Mouse (Mus musculus): ENCODE results near the gene Vegfb. TPM values are rescaled to one million over a fixed set of nuclear protein-coding genes. Genes with fewer than 3 reads are reported as not detected.

Vegfb gene
- polyA plus RNA-seq, 1 experiment from 2014 or later: 26.7 TPM

DNA sequence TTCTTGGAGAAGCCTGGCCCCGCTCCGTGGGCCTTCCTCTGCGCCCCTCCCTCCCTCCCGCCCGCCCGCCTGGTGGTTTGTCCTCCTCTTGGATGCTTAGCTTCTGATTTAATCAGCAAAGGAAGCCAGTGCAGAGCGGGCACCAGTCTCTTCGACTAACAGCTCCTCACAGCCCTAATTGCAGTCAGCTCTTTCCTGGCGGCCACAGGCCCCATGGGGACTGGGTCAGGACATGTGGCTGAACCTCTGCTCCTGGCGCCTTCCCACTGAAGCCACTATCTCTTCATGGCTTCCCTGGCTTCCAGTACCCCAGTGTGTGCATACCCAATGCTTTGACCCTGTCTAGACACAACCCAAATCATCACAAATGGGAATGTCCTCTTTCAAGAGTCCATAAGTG lies 31.0 kb downstream of the Vegfb start:
- H3K27me3 ChIP-seq (ENCODE audit: control insufficient read depth, insufficient read depth, low read length): no peaks in the 10 kb centered on the region
- peaks cover 3% of the 10 kb centered on the region for H3K36me3 ChIP-seq (replicated peaks; ENCODE audit: control insufficient read depth, insufficient read depth, low read depth, low read length)
- no peak for DNase-seq (ENCODE audit: low spot score)
- peaks cover 6% of the 10 kb centered on the region for H3K4me1 ChIP-seq (ENCODE audit: control insufficient read depth, insufficient read depth, low read length)
- no peaks in the 10 kb centered on the region for H3K9me3 ChIP-seq (replicated peaks; ENCODE audit: control insufficient read depth, low read length)
- ATAC-seq (replicated peaks; ENCODE audit: insufficient number of reproducible peaks, low FRiP score, low TSS enrichment, low read depth): no peak
- no peak overlapping the region for H3K9ac ChIP-seq (replicated peaks; ENCODE audit: low read length)
- H3K4me2 ChIP-seq (ENCODE audit: low read depth, low read length): no peak overlapping the region
- WGBS: 79% methylated on average over 10 of the region's 10 CpGs
- H3K27ac ChIP-seq (replicated peaks; ENCODE audit: low read depth, low read length): no peak overlapping the region
- no peak overlapping the region for H3K4me3 ChIP-seq (ENCODE audit: low read depth, low read length)

DNA sequence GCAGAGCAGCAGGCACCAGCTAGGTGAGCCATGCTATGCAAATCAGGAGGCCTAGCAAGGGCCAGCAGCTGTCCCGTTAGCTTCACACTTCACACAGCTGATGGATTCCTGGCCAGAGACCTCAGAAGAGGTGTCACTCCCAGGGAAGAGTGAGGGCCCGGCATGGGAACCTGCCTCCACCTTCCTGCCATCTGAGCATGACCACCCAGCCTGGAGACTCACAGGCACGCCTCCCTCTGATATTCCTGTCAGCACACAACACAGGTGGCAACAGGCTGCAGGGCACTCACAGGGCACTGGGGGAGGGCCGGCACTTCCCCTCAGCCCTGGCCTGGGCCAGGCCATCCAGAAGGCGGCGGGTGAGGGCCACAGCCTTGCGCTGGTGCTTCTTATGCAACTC lies 32.0 kb downstream of the Vegfb start:
- peaks cover 6% of the 10 kb centered on the region for H3K4me1 ChIP-seq (ENCODE audit: control insufficient read depth, insufficient read depth, low read length)
- peaks cover 3% of the 10 kb centered on the region for H3K36me3 ChIP-seq (replicated peaks; ENCODE audit: control insufficient read depth, insufficient read depth, low read depth, low read length)
- ATAC-seq (replicated peaks; ENCODE audit: insufficient number of reproducible peaks, low FRiP score, low TSS enrichment, low read depth): no peak
- H3K27ac ChIP-seq (replicated peaks; ENCODE audit: low read depth, low read length): no peak overlapping the region
- H3K9ac ChIP-seq (replicated peaks; ENCODE audit: low read length): no peak overlapping the region
- no peaks in the 10 kb centered on the region for H3K9me3 ChIP-seq (replicated peaks; ENCODE audit: control insufficient read depth, low read length)
- no peak overlapping the region for H3K4me3 ChIP-seq (ENCODE audit: low read depth, low read length)
- DNase-seq (ENCODE audit: low spot score): no peak
- no peaks in the 10 kb centered on the region for H3K27me3 ChIP-seq (ENCODE audit: control insufficient read depth, insufficient read depth, low read length)
- H3K4me2 ChIP-seq (ENCODE audit: low read depth, low read length): no peak overlapping the region
- 83% methylated on average over 7 of the region's 7 CpGs for WGBS

DNA sequence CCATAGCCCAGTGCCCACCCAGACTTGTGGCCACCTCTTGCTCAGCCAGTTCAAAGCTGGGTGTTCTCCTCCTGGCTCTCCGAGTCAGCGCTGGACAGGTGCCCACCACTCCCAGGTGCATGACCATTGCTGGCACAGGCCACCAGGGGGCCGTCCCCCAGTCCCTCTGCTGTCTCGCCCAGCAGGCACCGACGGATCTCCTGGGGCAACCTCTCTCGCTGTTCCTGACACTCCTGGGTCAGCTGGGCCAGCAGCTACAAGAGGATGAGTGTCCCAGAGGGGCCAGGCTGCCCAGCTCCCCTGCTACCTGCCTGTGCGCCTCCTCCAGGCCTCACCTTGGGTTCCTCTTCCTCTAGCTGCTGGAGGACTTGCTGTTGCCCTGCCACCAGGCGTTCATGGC lies 33.4 kb downstream of the Vegfb start:
- no peak overlapping the region for H3K27ac ChIP-seq (replicated peaks; ENCODE audit: low read depth, low read length)
- peaks cover 3% of the 10 kb centered on the region for H3K36me3 ChIP-seq (replicated peaks; ENCODE audit: control insufficient read depth, insufficient read depth, low read depth, low read length)
- ATAC-seq (replicated peaks; ENCODE audit: insufficient number of reproducible peaks, low FRiP score, low TSS enrichment, low read depth): no peak
- WGBS: 51% methylated on average over 9 of the region's 9 CpGs
- H3K4me1 ChIP-seq (ENCODE audit: control insufficient read depth, insufficient read depth, low read length): peaks cover 6% of the 10 kb centered on the region
- no peak overlapping the region for H3K4me3 ChIP-seq (ENCODE audit: low read depth, low read length)
- no peak for DNase-seq (ENCODE audit: low spot score)
- no peaks in the 10 kb centered on the region for H3K9me3 ChIP-seq (replicated peaks; ENCODE audit: control insufficient read depth, low read length)
- no peaks in the 10 kb centered on the region for H3K27me3 ChIP-seq (ENCODE audit: control insufficient read depth, insufficient read depth, low read length)
- H3K4me2 ChIP-seq (ENCODE audit: low read depth, low read length): no peak overlapping the region
- no peak overlapping the region for H3K9ac ChIP-seq (replicated peaks; ENCODE audit: low read length)

GRCm38 (mm10) chr19:6952712-6953037 lies 34.8 kb downstream of the Vegfb start:
- ATAC-seq (replicated peaks; ENCODE audit: insufficient number of reproducible peaks, low FRiP score, low TSS enrichment, low read depth) (no peak), DNase-seq (ENCODE audit: low spot score) (no peak)
- Histone ChIP-seq H3K9me3 (replicated peaks; ENCODE audit: control insufficient read depth, low read length) (no peaks in the 10 kb centered on the region), H3K36me3 (replicated peaks; ENCODE audit: control insufficient read depth, insufficient read depth, low read depth, low read length) (peaks cover 3% of the 10 kb centered on the region), H3K27ac (replicated peaks; ENCODE audit: low read depth, low read length) (peak overlapping the region; percentile 91; the same call in 1 of the 2 replicates), H3K9ac (replicated peaks; ENCODE audit: low read length) (0 out of 2 replicates have a peak overlapping the region, but pooled peaks have one; percentile 28), H3K4me1 (ENCODE audit: control insufficient read depth, insufficient read depth, low read length) (peaks cover 6% of the 10 kb centered on the region), H3K4me2 (ENCODE audit: low read depth, low read length) (peak overlapping the region; percentile 94), H3K27me3 (ENCODE audit: control insufficient read depth, insufficient read depth, low read length) (no peaks in the 10 kb centered on the region), H3K4me3 (ENCODE audit: low read depth, low read length) (0 out of 2 replicates have a peak overlapping the region, but pooled peaks have one; percentile 44)
- WGBS: 23% methylated on average over 3 of the region's 3 CpGs

GRCm38 (mm10) chr19:6951994-6952711 lies 35.3 kb downstream of the Vegfb start:
- H3K27me3 ChIP-seq (ENCODE audit: control insufficient read depth, insufficient read depth, low read length): no peaks in the 10 kb centered on the region
- H3K9ac ChIP-seq (replicated peaks; ENCODE audit: low read length): peak overlapping the region; percentile 74
- H3K4me3 ChIP-seq (ENCODE audit: low read depth, low read length): peak overlapping the region; percentile 44
- H3K4me2 ChIP-seq (ENCODE audit: low read depth, low read length): peak overlapping the region; percentile 94
- peak; percentile 28 for DNase-seq (ENCODE audit: low spot score)
- H3K4me1 ChIP-seq (ENCODE audit: control insufficient read depth, insufficient read depth, low read length): peaks cover 6% of the 10 kb centered on the region
- H3K36me3 ChIP-seq (replicated peaks; ENCODE audit: control insufficient read depth, insufficient read depth, low read depth, low read length): peaks cover 3% of the 10 kb centered on the region
- no peaks in the 10 kb centered on the region for H3K9me3 ChIP-seq (replicated peaks; ENCODE audit: control insufficient read depth, low read length)
- peak overlapping the region; percentile 91 for H3K27ac ChIP-seq (replicated peaks; ENCODE audit: low read depth, low read length)
- 2% methylated on average over 31 of the region's 31 CpGs for WGBS
- ATAC-seq (replicated peaks; ENCODE audit: insufficient number of reproducible peaks, low FRiP score, low TSS enrichment, low read depth): 0 out of 2 replicates have a peak, but pooled peaks have one; percentile 6

GRCm38 (mm10) chr19:6951381-6951968 lies 36.0 kb downstream of the Vegfb start:
- Histone ChIP-seq H3K9me3 (replicated peaks; ENCODE audit: control insufficient read depth, low read length) (no peaks in the 10 kb centered on the region), H3K27me3 (ENCODE audit: control insufficient read depth, insufficient read depth, low read length) (no peaks in the 10 kb centered on the region), H3K9ac (replicated peaks; ENCODE audit: low read length) (peak overlapping the region; percentile 74), H3K4me3 (ENCODE audit: low read depth, low read length) (peak overlapping the region; percentile 44), H3K27ac (replicated peaks; ENCODE audit: low read depth, low read length) (peak overlapping the region; percentile 91), H3K4me2 (ENCODE audit: low read depth, low read length) (peak overlapping the region; percentile 94), H3K36me3 (replicated peaks; ENCODE audit: control insufficient read depth, insufficient read depth, low read depth, low read length) (peaks cover 3% of the 10 kb centered on the region), H3K4me1 (ENCODE audit: control insufficient read depth, insufficient read depth, low read length) (peaks cover 6% of the 10 kb centered on the region)
- WGBS: under 1% methylated on average over 35 of the region's 35 CpGs
- DNase-seq (ENCODE audit: low spot score) (peak; percentile 95), ATAC-seq (replicated peaks; ENCODE audit: insufficient number of reproducible peaks, low FRiP score, low TSS enrichment, low read depth) (peak; percentile 75)

GRCm38 (mm10) chr19:6950613-6951153 lies 36.8 kb downstream of the Vegfb start:
- WGBS: under 1% methylated on average over 28 of the region's 28 CpGs
- peaks cover 6% of the 10 kb centered on the region for H3K4me1 ChIP-seq (ENCODE audit: control insufficient read depth, insufficient read depth, low read length)
- H3K4me2 ChIP-seq (ENCODE audit: low read depth, low read length): peak overlapping the region; percentile 94
- H3K4me3 ChIP-seq (ENCODE audit: low read depth, low read length): peak overlapping the region; percentile 44
- peak; percentile 55 for ATAC-seq (replicated peaks; ENCODE audit: insufficient number of reproducible peaks, low FRiP score, low TSS enrichment, low read depth)
- peak; percentile 80 for DNase-seq (ENCODE audit: low spot score)
- peaks cover 2% of the 10 kb centered on the region for H3K36me3 ChIP-seq (replicated peaks; ENCODE audit: control insufficient read depth, insufficient read depth, low read depth, low read length)
- peak overlapping the region; percentile 91 for H3K27ac ChIP-seq (replicated peaks; ENCODE audit: low read depth, low read length)
- no peaks in the 10 kb centered on the region for H3K9me3 ChIP-seq (replicated peaks; ENCODE audit: control insufficient read depth, low read length)
- no peaks in the 10 kb centered on the region for H3K27me3 ChIP-seq (ENCODE audit: control insufficient read depth, insufficient read depth, low read length)
- peak overlapping the region; percentile 74 for H3K9ac ChIP-seq (replicated peaks; ENCODE audit: low read length)

GRCm38 (mm10) chr19:6949951-6950350 lies 37.5 kb downstream of the Vegfb start:
- 0 out of 2 replicates have a peak overlapping the region, but pooled peaks have one; percentile 64 for H3K27ac ChIP-seq (replicated peaks; ENCODE audit: low read depth, low read length)

More at GRCm38 (mm10) chr19:6949951-6950350, 37.5 kb downstream of the Vegfb start:
- Histone ChIP-seq H3K27me3 (ENCODE audit: control insufficient read depth, insufficient read depth, low read length) (no peaks in the 10 kb centered on the region), H3K36me3 (replicated peaks; ENCODE audit: control insufficient read depth, insufficient read depth, low read depth, low read length) (no peaks in the 10 kb centered on the region), H3K4me3 (ENCODE audit: low read depth, low read length) (peak overlapping the region; percentile 44; the same call in 1 of the 2 replicates), H3K9me3 (replicated peaks; ENCODE audit: control insufficient read depth, low read length) (no peaks in the 10 kb centered on the region), H3K4me1 (ENCODE audit: control insufficient read depth, insufficient read depth, low read length) (peaks cover 6% of the 10 kb centered on the region), H3K9ac (replicated peaks; ENCODE audit: low read length) (peak overlapping the region; percentile 74), H3K4me2 (ENCODE audit: low read depth, low read length) (peak overlapping the region; percentile 94)
- 56% methylated on average over 5 of the region's 5 CpGs for WGBS
- no peak for DNase-seq (ENCODE audit: low spot score)
- no peak for ATAC-seq (replicated peaks; ENCODE audit: insufficient number of reproducible peaks, low FRiP score, low TSS enrichment, low read depth)

Data from embryonic facial prominence, embryonic 11.5 days (tissue).